Mouse (Mus musculus): ENCODE measurements around the gene Vmn1r4. TPM values are rescaled to one million over a fixed set of nuclear protein-coding genes. Genes with fewer than 3 reads are reported as not detected.

Gene Vmn1r4
- polyA plus RNA-seq (2012; rRNA removed), result 0.36 and 0.43 TPM in 2 replicates

DNA sequence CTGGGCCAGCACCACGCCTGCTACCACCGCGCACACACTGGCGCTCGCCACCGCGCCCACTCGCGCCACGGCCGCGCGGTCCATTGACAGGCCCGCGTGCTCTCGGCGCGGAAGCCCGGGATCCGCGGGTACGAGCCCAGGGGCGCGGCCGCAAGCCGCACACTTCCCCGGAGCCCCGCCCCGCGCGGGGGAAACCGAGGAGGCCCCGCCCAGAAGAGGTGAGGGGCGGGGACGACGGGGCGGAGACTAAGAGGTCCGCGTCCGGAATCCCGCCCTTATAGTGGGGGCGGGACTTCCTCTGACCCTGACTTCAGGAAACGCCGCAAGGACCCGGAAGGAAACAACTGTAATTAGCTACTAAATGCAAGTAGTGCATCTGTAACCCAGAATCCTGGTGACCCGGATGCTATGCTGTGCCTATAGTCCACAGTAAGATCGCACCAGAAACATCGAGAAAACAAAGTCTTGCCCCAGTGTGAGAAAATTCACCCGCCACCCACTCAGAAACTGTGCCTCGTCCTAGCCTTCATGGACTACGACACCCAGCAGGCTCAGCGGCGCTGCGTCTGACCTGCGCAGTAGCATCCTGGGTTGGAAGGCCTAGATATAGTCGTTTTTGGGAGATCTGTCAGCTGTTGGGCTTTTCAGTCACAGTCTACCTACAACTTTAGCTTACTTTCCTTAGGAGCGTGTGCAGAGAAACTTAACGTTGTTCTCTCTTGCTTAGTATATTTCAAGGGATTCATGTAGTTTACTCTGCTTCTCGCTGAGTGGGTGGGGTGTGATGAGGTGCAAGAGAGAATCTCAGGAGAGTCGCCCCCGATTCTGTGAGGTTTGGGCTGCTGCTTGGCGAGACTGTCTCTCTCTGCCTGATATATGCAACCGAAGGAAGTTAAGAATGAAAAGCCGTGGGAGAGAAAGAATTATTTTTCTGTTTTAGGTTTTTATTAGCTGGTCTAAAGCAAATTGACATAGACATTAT lies at the start of gene Vmn1r4, which contains the start of gene Nt5c3:
Gene Vmn1r4, plus strand, starts transcription at position 290 of the 982 bp plus-strand sequence.
Gene Nt5c3, minus strand, starts transcription at position 207 of the 982 bp plus-strand sequence.

DNA sequence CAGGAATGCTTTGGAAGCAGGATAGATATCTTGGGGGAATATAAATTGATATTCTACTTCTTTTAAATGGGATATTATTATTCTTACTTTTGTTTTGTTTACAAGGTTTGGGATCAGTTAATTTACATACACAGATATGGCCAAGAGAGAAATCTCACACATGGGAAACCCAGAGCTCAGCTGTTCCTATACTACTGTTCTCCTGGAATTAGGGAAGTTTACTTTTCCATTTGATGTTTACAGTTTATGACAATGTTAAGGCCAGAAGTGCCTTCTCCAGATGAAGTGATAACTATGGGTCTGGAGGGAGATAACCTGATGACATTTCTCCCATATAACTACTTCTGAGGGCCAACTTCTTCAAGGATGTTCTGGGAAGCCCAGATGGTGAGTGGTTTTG lies 46.2 kb downstream of the Vmn1r4 start, which contains the start of gene Vmn1r5:
Gene Vmn1r5, plus strand, starts transcription at position 301 of the 400 bp plus-strand sequence.

DNA sequence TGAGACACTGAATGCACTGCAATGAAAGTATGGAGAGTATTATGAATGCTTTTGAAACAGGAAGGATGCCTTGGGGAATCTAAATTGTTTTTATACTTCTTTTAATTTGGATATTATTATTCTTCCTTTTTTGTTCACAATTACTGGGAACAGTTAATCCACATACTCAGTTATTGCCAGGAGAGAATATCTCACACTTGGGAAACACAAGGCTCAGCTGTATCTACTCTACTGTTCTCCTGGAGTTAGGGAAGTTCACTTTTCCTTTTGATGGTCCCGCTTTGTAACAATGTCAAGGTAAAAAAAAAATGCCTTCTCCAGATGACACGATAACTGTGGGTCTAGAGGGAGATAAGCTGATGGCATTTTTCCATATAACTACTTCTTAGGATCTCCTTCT lies 73.1 kb downstream of the Vmn1r4 start, which contains the start of gene Vmn1r6:
Gene Vmn1r6, plus strand, starts transcription at position 301 of the 400 bp plus-strand sequence.

Other genes starting within 250 kb of the Vmn1r4 start
- gene Lsm5, start 219.3 kb upstream of the Vmn1r4 start, polyA plus RNA-seq (2012; rRNA removed), result 92.4 and 116 TPM in 2 replicates
- 24.4 and 30.3 TPM in 2 replicates for gene Avl9, start 209.1 kb upstream of the Vmn1r4 start, polyA plus RNA-seq (2012; rRNA removed)
- gene Kbtbd2, start 126.2 kb upstream of the Vmn1r4 start, polyA plus RNA-seq (2012; rRNA removed), result 28.3 and 31.3 TPM in 2 replicates
- 40.0 and 90.3 TPM in 2 replicates for gene Fkbp9, start 92.0 kb upstream of the Vmn1r4 start, polyA plus RNA-seq (2012; rRNA removed)
- gene Nt5c3, start 83 bp upstream of the Vmn1r4 start, polyA plus RNA-seq (2012; rRNA removed), result 48.3 and 50.6 TPM in 2 replicates
- not detected in 2 replicates for gene Vmn1r5, start 46.3 kb downstream of the Vmn1r4 start, polyA plus RNA-seq (2012; rRNA removed)
- gene Vmn1r6, start 73.2 kb downstream of the Vmn1r4 start, polyA plus RNA-seq (2012; rRNA removed), result not detected in 2 replicates
- not detected in 2 replicates for gene Vmn1r7, start 101.3 kb downstream of the Vmn1r4 start, polyA plus RNA-seq (2012; rRNA removed)
- gene Vmn1r8, start 108.3 kb downstream of the Vmn1r4 start, polyA plus RNA-seq (2012; rRNA removed), result not detected in 2 replicates
- not detected in 2 replicates for gene Vmn1r9, start 142.8 kb downstream of the Vmn1r4 start, polyA plus RNA-seq (2012; rRNA removed)
- not detected in 2 replicates for gene Vmn1r10, start 185.4 kb downstream of the Vmn1r4 start, polyA plus RNA-seq (2012; rRNA removed)
- gene Vmn1r11, start 209.4 kb downstream of the Vmn1r4 start, polyA plus RNA-seq (2012; rRNA removed), result not detected in 2 replicates
- not detected in 2 replicates for gene Vmn1r12, start 232.9 kb downstream of the Vmn1r4 start, polyA plus RNA-seq (2012; rRNA removed)